Mouse (Mus musculus) megakaryocyte, embryonic 14.5 days (primary cell): ENCODE data around the gene Zc3h15.

ENCODE experiments used
- FLI1 ChIP-seq: IDR thresholded peaks from 2 replicates; pipeline ENCODE4 v1.6.1; 2012; ENCODE audit warnings: low read length, inconsistent platforms, mixed read lengths
- GATA1 ChIP-seq: IDR thresholded peaks from 3 replicates; pipeline ENCODE4 v1.6.1; 2012; ENCODE audit warnings: mixed read lengths, low read length, inconsistent platforms, borderline replicate concordance

GRCm38 (mm10) chr2:83673843-83674242 lies 29.6 kb downstream of the Zc3h15 start:
- TF ChIP-seq GATA1 (no peak), FLI1 (no peak)
